In the genomic region with DNA sequence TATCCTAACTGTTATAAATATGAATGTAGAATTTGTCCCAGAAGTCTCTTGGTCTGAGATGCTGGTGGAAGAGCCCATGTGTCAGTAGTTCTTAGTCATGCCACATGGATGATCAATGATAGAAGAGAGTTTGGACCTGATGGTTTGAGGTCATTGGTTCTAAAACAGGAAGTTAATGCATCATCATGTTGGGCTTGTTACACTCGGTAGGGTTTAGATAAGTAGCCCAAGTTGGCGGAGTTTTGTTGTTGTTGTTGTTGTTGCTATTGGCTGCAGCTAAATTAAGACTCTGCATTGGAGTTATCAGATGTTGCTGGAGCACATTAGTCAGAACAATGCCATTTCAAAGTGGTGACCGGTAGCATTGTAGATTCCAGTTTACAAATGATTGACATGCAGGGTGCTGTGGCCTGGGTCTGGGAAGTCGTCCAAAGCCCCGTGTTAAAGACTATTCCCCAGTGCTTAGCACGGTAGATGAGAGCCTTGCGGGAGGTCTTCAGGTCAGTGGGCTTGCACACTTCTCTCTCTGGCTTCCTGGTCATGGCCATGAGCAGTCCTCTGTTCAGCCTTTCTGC, we compare ENCODE assay signal across 19 mouse cellular contexts. TPM values are rescaled to one million over a fixed set of nuclear protein-coding genes. Genes with fewer than 3 reads are reported as not detected.
A peak's percentile ranks its signal among the peaks of the same experiment; 100 is the strongest.
DNase-seq lines count a peak whose midpoint lies in the region; ATAC-seq lines count a peak whose summit lies in the region.
"Had no signal": no experiment of that assay in that cellular context is flagged by ENCODE, and none has a peak within 500 bp of the region (broad histone marks: within the 10 kb centered on the region; RNA-seq: fewer than 3 reads in every experiment).

No protein-coding gene starts in this region.

- H3K27ac ChIP-seq in heart, embryonic 15.5 days: 0 out of 2 replicates have a peak overlapping the region, but pooled peaks have one; percentile 21
- no peak overlapping the region for H3K27ac ChIP-seq in midbrain, embryonic 14.5 days (replicated peaks; ENCODE audit: low read depth, low read length)
- H3K27ac ChIP-seq in embryonic facial prominence, embryonic 10.5 days (replicated peaks): no peak overlapping the region
- H3K27ac ChIP-seq: liver, embryonic 14.5 days; stomach, postnatal 0 days had no signal

- 38% methylated on average over 7 of the region's 7 CpGs for WGBS in heart, embryonic 15.5 days
- 82% methylated on average over 7 of the region's 7 CpGs for WGBS in midbrain, embryonic 14.5 days
- WGBS in embryonic facial prominence, embryonic 10.5 days: 87% methylated on average over 7 of the region's 7 CpGs

- H3K9me3 ChIP-seq in heart, embryonic 15.5 days (replicated peaks): no peaks in the 10 kb centered on the region
- no peaks in the 10 kb centered on the region for H3K9me3 ChIP-seq in midbrain, embryonic 14.5 days (ENCODE audit: control insufficient read depth, low read length)
- no peaks in the 10 kb centered on the region for H3K9me3 ChIP-seq in embryonic facial prominence, embryonic 10.5 days

- peaks cover 18% of the 10 kb centered on the region for H3K4me1 ChIP-seq in heart, embryonic 15.5 days (replicated peaks)
- H3K4me1 ChIP-seq in midbrain, embryonic 14.5 days (ENCODE audit: control insufficient read depth, insufficient read depth, low read length): peaks cover 44% of the 10 kb centered on the region
- peaks cover 7% of the 10 kb centered on the region for H3K4me1 ChIP-seq in embryonic facial prominence, embryonic 10.5 days

- DNase-seq in lung, postnatal 36 days: peak; percentile 5
- no peak for DNase-seq in lung, adult 18-20 months
- peak; percentile 70 for DNase-seq in heart, postnatal 4 days
- no peak for DNase-seq in thymus, adult 18-20 months
- DNase-seq in midbrain, embryonic 14.5 days: no peak
- DNase-seq in embryonic facial prominence, embryonic 10.5 days (ENCODE audit: low spot score): no peak
- DNase-seq: adrenal gland, adult 8-10 months; cerebellum, adult 9-11 months; forebrain, postnatal 0 days; kidney, adult 11 months; kidney, postnatal 10 days; layer of hippocampus, postnatal 36 days; retina, postnatal 1 day; right cerebral cortex, postnatal 4 days had no signal

- H3K4me3 ChIP-seq in heart, embryonic 15.5 days: no peak overlapping the region
- no peak overlapping the region for H3K4me3 ChIP-seq in midbrain, embryonic 14.5 days (replicated peaks; ENCODE audit: low read depth, low read length)
- no peak overlapping the region for H3K4me3 ChIP-seq in embryonic facial prominence, embryonic 10.5 days

- no peaks in the 10 kb centered on the region for H3K36me3 ChIP-seq in heart, embryonic 15.5 days
- 0 out of 2 replicates have a peak, but pooled peaks cover 5% of the 10 kb centered on the region for H3K36me3 ChIP-seq in midbrain, embryonic 14.5 days (ENCODE audit: control insufficient read depth, insufficient read depth, low read length)
- peaks cover 27% of the 10 kb centered on the region for H3K36me3 ChIP-seq in embryonic facial prominence, embryonic 10.5 days (replicated peaks)

- H3K27me3 ChIP-seq in heart, embryonic 15.5 days: no peaks in the 10 kb centered on the region
- H3K27me3 ChIP-seq in midbrain, embryonic 14.5 days (ENCODE audit: control insufficient read depth, insufficient read depth, low read length): no peaks in the 10 kb centered on the region
- no peaks in the 10 kb centered on the region for H3K27me3 ChIP-seq in embryonic facial prominence, embryonic 10.5 days (replicated peaks; ENCODE audit: low read depth, poor library complexity, severe bottlenecking)
- H3K27me3 ChIP-seq: Patski had no signal

- H3K9ac ChIP-seq in heart, embryonic 15.5 days: no peak overlapping the region
- no peak overlapping the region for H3K9ac ChIP-seq in midbrain, embryonic 14.5 days (replicated peaks; ENCODE audit: low read length)
- H3K9ac ChIP-seq: forebrain, postnatal 0 days; liver, embryonic 14.5 days had no signal

- H3K4me2 ChIP-seq in heart, embryonic 15.5 days: no peak overlapping the region
- H3K4me2 ChIP-seq in midbrain, embryonic 14.5 days (ENCODE audit: low read length): no peak overlapping the region

- ATAC-seq in heart, embryonic 15.5 days (replicated peaks; ENCODE audit: insufficient number of reproducible peaks, insufficient read depth, low FRiP score, low read depth): 0 out of 2 replicates have a peak, but pooled peaks have one; percentile 31
- ATAC-seq in midbrain, embryonic 14.5 days (ENCODE audit: low FRiP score, low TSS enrichment): no peak
- ATAC-seq: forebrain, postnatal 0 days; hindbrain, embryonic 16.5 days; Patski had no signal

RNA-seq across cellular contexts. Expression of gene Fsd1l, which starts 7.4 kb away (rescaled TPM):
- polyA plus RNA-seq in heart, embryonic 15.5 days (2015; fragmentation: Nextera tagmentation; extraction: Ambion mirVana): 7.9 and 10.1 TPM in 2 replicates
- total RNA-seq in heart, postnatal 4 days (2021): 10 to 100 TPM; 34.4 to 40.0 TPM
- polyA plus RNA-seq in midbrain, embryonic 14.5 days (2014; fragmentation: Nextera tagmentation; extraction: Ambion mirVana): 37.0 and 41.5 TPM in 2 replicates
- polyA plus RNA-seq in embryonic facial prominence, embryonic 10.5 days (2016; fragmentation: Nextera tagmentation; extraction: Ambion mirVana): 19.2 and 21.3 TPM in 2 replicates

Comparison
In these comparisons a context has a peak if more than half of its experiments do, and no peak if none do; other contexts are left out.
1. DNase-seq: peak in lung, postnatal 36 days (single experiment) and heart, postnatal 4 days (single experiment); none in lung, adult 18-20 months (0 of 2), thymus, adult 18-20 months (0 of 2), midbrain, embryonic 14.5 days (single experiment) and embryonic facial prominence, embryonic 10.5 days (single experiment).